Mouse (Mus musculus): Measurements from ENCODE around the gene Spata31d1b. TPM values are rescaled to one million over a fixed set of nuclear protein-coding genes. Genes with fewer than 3 reads are reported as not detected.

Spata31d1b gene
- polyA plus RNA-seq, 1 experiment from 2014 or later: 0.08 TPM

DNA sequence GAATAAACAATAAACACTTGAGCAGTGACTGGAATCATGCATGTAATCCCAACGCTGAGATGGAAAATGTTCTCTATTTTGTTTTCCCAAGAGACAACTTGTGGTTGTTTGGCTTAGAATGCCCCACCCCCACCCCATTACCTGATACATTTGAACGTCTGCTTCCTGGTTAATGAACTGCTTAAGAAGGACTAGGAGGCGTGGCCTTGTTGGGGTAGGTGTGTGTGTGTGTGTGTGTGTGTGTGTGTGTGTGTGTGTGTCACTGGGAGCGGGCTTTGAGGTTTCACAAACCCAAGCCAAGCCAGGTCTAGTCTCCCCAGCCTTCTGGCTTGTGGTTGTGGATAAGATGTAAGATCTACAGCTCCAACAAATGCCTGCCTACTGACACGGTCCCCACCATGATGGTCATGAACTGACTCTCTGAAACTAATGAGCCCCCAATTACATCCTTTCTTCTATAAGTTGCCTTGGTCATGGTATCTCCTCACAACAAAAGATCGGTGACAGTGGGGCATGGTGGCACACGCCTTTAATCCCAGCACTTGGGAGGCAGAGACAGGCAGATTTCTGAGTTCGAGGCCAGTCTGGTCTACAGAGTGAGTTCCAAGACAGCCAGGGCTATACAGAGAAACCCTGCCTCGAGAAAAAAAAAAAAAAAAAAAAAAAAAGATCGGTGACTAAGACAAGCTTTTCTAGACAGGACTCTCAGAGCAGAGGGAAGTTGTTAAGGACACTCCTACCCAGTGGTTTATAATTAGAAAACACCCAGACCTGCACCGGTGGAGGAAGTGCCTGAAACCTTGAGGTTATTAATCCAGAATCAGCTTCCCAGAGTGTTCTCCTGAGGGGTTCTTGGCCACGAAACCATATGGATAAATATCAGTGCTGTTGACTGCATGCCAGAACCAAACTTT is 35.5 kb upstream of the Spata31d1b start:
- ATAC-seq (ENCODE audit: insufficient number of reproducible peaks, low FRiP score, low TSS enrichment, low read depth): no peak
- H3K9me3 ChIP-seq (replicated peaks): no peaks in the 10 kb centered on the region
- H3K27me3 ChIP-seq: no peaks in the 10 kb centered on the region
- H3K4me3 ChIP-seq (replicated peaks): no peak overlapping the region
- H3K9ac ChIP-seq: no peak overlapping the region
- H3K4me1 ChIP-seq: peaks cover 16% of the 10 kb centered on the region
- no peaks in the 10 kb centered on the region for H3K36me3 ChIP-seq
- 66% methylated on average over 12 of the region's 12 CpGs for WGBS
- H3K27ac ChIP-seq (replicated peaks): no peak overlapping the region
- H3K4me2 ChIP-seq (replicated peaks): no peak overlapping the region

DNA sequence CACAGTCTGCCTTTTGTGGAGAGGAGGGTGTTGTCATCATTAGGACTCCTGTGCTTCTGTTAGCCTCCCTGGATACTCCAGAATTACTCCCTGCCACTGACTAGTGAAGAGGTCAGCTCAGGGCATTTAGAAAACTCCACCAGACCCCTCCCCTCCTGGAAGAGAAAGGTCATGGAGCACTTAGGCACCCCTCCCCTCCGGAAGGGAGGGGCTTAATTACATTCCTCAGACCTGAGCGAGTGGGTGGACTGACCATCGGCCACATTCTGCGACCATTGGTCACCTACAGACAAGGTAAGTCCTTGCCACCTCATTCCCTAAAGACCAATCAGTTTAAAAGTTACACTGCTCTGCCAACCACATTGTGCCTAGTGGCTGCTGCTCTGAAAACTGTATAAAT is 32.8 kb upstream of the Spata31d1b start:
- 0 out of 2 replicates have a peak, but pooled peaks cover 2% of the 10 kb centered on the region for H3K27me3 ChIP-seq
- no peak overlapping the region for H3K9ac ChIP-seq
- H3K9me3 ChIP-seq (replicated peaks): no peaks in the 10 kb centered on the region
- no peak overlapping the region for H3K4me2 ChIP-seq (replicated peaks)
- ATAC-seq (ENCODE audit: insufficient number of reproducible peaks, low FRiP score, low TSS enrichment, low read depth): no peak
- no peak overlapping the region for H3K4me3 ChIP-seq (replicated peaks)
- H3K27ac ChIP-seq (replicated peaks): no peak overlapping the region
- WGBS: 49% methylated on average over 4 of the region's 4 CpGs
- peaks cover 6% of the 10 kb centered on the region for H3K4me1 ChIP-seq
- no peaks in the 10 kb centered on the region for H3K36me3 ChIP-seq

DNA sequence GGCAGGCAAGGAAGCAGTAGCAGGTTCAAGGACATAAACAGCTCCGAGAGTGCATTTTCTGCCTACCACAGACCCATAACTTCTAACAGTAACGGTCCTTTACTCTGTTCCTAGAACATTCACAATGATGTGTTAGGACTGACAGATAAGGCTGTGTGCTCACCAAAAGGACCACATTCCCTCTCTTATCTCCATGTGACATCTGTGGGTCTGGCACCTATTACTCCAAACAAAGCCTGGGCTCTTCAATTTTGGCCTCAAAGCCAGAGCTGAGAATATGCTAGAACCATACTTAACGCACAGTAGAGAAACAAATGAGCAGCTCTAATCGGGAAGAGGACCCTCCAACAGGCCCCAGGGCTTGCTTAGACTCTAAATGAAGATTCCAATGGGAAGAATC is 32.2 kb upstream of the Spata31d1b start:
- Histone ChIP-seq H3K4me2 (replicated peaks) (no peak overlapping the region), H3K4me1 (no peaks in the 10 kb centered on the region), H3K27me3 (0 out of 2 replicates have a peak, but pooled peaks cover 2% of the 10 kb centered on the region), H3K9me3 (replicated peaks) (no peaks in the 10 kb centered on the region), H3K4me3 (replicated peaks) (no peak overlapping the region), H3K9ac (no peak overlapping the region), H3K36me3 (no peaks in the 10 kb centered on the region), H3K27ac (replicated peaks) (no peak overlapping the region)
- WGBS: 58% methylated on average over 4 of the region's 4 CpGs
- no peak for ATAC-seq (ENCODE audit: insufficient number of reproducible peaks, low FRiP score, low TSS enrichment, low read depth)

DNA sequence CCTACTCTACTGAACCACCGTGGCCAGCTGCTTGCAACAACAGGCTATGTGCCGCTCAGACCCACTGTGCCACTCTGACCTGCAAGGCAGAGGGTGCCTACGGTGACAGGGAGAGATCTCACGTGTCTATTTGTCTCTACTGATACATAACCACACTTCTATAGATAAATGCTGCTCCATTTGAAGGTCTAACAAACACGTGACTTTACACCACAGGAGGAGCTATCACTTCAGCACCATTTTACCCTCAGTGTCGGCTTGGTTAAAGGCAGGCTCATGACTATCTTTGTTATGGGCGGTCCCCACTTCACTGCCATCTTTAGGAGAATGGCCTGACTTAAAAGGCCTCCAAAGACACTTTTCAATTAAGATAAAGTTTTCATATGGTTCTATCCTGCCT is 29.5 kb upstream of the Spata31d1b start:
- H3K36me3 ChIP-seq: no peaks in the 10 kb centered on the region
- ATAC-seq (ENCODE audit: insufficient number of reproducible peaks, low FRiP score, low TSS enrichment, low read depth): no peak
- WGBS: 28% methylated on average over 7 of the region's 7 CpGs
- H3K27me3 ChIP-seq: 0 out of 2 replicates have a peak, but pooled peaks cover 2% of the 10 kb centered on the region
- H3K4me1 ChIP-seq: no peaks in the 10 kb centered on the region
- H3K27ac ChIP-seq (replicated peaks): no peak overlapping the region
- H3K9me3 ChIP-seq (replicated peaks): no peaks in the 10 kb centered on the region
- no peak overlapping the region for H3K4me3 ChIP-seq (replicated peaks)
- H3K4me2 ChIP-seq (replicated peaks): no peak overlapping the region
- no peak overlapping the region for H3K9ac ChIP-seq

DNA sequence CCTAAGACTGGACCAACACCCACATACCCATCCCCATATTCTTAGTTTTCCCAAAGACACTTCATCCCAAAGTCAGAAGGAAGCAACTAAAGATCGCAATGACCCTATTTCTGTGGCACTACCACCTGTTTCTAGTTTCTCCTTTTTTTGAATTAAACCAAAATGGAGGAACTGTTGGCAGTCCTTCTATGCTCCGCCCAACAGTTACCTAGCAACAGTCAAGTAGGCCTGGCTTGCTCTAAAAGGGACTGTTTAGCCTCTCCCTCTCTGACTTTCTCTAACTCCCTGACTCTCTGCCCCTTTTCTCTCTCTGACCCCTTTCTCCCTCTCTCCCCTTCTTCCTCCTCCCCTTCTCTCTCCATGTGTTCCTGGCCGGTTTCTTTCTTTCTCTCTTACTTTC is 26.8 kb upstream of the Spata31d1b start:
- Histone ChIP-seq H3K4me1 (no peaks in the 10 kb centered on the region), H3K9ac (no peak overlapping the region)
- WGBS: 76% methylated on average over 3 of the region's 3 CpGs

DNA sequence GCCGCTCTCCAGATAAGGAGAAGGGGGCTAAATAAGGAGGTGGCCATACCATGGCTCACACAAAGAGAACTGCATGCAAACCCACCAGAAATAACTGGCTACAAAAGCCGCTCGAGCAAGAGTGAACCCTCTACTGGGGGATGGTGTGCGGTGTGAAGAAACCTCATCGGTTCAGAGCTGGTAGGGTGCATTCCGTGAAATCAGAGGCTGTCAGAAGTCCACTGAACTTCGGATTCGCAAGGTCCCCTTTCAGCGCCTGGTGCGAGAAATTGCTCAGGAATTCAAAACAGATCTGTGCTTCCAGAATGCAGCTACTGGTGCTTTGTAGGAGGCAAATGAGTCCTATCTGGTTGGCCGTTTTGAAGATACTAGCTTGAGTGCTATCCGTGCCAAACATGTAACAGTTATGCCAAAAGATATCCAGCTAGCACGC is 23.7 kb upstream of the Spata31d1b start:
- 53% methylated on average over 13 of the region's 13 CpGs for WGBS
- Histone ChIP-seq H3K4me2 (replicated peaks) (no peak overlapping the region), H3K9me3 (replicated peaks) (no peaks in the 10 kb centered on the region), H3K4me1 (no peaks in the 10 kb centered on the region), H3K9ac (no peak overlapping the region), H3K4me3 (replicated peaks) (no peak overlapping the region), H3K36me3 (no peaks in the 10 kb centered on the region), H3K27ac (replicated peaks) (no peak overlapping the region), H3K27me3 (no peaks in the 10 kb centered on the region)
- no peak for ATAC-seq (ENCODE audit: insufficient number of reproducible peaks, low FRiP score, low TSS enrichment, low read depth)

More for the DNA sequence above, 26.8 kb upstream of the Spata31d1b start:
- Histone ChIP-seq H3K4me2 (replicated peaks) (no peak overlapping the region), H3K36me3 (no peaks in the 10 kb centered on the region), H3K27me3 (0 out of 2 replicates have a peak, but pooled peaks cover 2% of the 10 kb centered on the region), H3K9me3 (replicated peaks) (no peaks in the 10 kb centered on the region), H3K4me3 (replicated peaks) (no peak overlapping the region), H3K27ac (replicated peaks) (no peak overlapping the region)
- ATAC-seq (ENCODE audit: insufficient number of reproducible peaks, low FRiP score, low TSS enrichment, low read depth): no peak

DNA sequence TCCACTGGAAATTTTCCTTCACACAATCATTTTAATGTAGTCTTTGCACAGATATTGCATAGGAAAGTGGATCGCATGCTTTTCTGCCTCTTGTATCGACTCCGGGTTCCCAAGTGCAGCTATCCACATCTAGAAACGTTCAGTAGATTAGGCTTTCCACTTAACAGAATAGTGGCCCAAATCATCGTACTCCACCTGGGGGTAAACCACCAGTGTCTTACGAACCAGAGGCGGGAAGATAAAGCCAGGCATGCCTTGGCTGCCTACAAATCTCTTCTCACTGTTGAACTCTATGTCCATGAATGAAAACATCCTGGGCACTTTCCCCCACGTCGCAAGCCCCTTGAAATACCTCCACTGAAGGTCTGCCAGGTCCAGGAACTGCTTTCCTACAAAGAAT is 22.8 kb upstream of the Spata31d1b start:
- Histone ChIP-seq H3K4me2 (replicated peaks) (no peak overlapping the region), H3K9ac (no peak overlapping the region), H3K9me3 (replicated peaks) (no peaks in the 10 kb centered on the region), H3K27ac (replicated peaks) (no peak overlapping the region), H3K4me1 (no peaks in the 10 kb centered on the region), H3K36me3 (no peaks in the 10 kb centered on the region), H3K4me3 (replicated peaks) (no peak overlapping the region), H3K27me3 (no peaks in the 10 kb centered on the region)
- 86% methylated on average over 9 of the region's 9 CpGs for WGBS
- no peak for ATAC-seq (ENCODE audit: insufficient number of reproducible peaks, low FRiP score, low TSS enrichment, low read depth)

DNA sequence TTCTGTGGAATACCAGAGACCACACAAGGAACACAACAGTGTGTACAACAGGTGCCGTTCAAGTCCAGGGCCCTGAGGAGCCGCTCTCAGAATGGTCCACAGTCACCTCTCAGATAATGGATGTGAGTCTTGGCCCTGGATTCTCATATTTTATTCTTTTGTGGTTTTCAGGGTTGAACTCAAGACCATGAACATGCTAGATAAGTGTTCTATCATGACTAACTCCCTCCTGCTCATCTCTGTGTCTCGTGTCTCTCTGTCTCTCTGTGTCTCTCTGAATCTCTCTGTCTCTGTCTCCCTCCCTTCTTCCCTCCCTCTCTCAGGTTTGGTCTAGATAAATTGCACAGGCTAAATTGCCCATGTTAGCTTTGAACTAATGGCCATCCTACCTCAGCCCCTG is 22.2 kb upstream of the Spata31d1b start:
- Histone ChIP-seq H3K4me3 (replicated peaks) (no peak overlapping the region), H3K4me2 (replicated peaks) (no peak overlapping the region), H3K9ac (no peak overlapping the region), H3K9me3 (replicated peaks) (no peaks in the 10 kb centered on the region), H3K27ac (replicated peaks) (no peak overlapping the region), H3K36me3 (no peaks in the 10 kb centered on the region), H3K4me1 (no peaks in the 10 kb centered on the region), H3K27me3 (no peaks in the 10 kb centered on the region)
- 91% methylated on average over 3 of the region's 3 CpGs for WGBS
- ATAC-seq (ENCODE audit: insufficient number of reproducible peaks, low FRiP score, low TSS enrichment, low read depth): no peak

DNA sequence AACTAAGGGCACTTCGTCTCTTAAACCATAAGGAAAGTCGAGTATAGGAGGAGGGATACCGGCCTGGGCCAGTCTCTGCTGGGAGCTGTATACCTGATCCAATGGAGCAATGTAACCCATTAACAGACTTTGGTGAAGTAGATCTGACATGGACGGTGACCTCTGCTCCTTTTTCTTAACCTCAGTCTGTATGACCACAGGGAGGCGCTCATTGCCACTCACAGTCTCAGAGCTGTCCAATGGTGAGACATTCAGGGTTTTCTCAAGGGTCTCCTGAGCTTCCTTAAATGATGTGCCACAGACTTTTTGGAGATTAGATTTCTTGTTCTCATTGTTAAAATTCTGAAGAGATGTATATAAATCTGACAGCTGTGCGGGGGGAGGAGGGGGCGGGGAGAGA is 21.5 kb upstream of the Spata31d1b start:
- no peak overlapping the region for H3K4me2 ChIP-seq (replicated peaks)
- 81% methylated on average over 7 of the region's 7 CpGs for WGBS
- ATAC-seq (ENCODE audit: insufficient number of reproducible peaks, low FRiP score, low TSS enrichment, low read depth): no peak
- no peak overlapping the region for H3K27ac ChIP-seq (replicated peaks)
- no peaks in the 10 kb centered on the region for H3K36me3 ChIP-seq
- H3K9me3 ChIP-seq (replicated peaks): no peaks in the 10 kb centered on the region
- H3K27me3 ChIP-seq: no peaks in the 10 kb centered on the region
- no peak overlapping the region for H3K9ac ChIP-seq
- no peak overlapping the region for H3K4me3 ChIP-seq (replicated peaks)
- H3K4me1 ChIP-seq: no peaks in the 10 kb centered on the region

DNA sequence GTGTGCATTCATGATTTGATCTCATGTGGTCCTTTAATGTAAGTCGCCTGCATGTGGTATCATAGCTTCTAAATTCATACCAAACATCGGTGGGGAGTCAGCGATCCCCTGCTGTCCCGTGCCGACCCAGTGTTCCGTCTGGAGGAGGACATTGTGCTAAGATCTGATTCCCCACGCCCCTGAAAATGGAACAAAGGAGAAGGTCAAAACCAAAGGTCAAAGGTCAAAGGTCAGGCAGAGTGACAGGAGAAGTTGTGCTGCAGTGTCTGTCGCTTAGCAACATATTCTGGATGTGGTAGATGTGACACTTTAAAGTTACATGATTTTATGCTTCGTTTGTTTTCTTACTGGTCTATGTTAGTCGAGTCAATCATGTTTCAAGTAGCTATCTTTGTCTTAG is 20.6 kb upstream of the Spata31d1b start:
- 63% methylated on average over 10 of the region's 10 CpGs for WGBS
- ATAC-seq (ENCODE audit: insufficient number of reproducible peaks, low FRiP score, low TSS enrichment, low read depth): no peak

DNA sequence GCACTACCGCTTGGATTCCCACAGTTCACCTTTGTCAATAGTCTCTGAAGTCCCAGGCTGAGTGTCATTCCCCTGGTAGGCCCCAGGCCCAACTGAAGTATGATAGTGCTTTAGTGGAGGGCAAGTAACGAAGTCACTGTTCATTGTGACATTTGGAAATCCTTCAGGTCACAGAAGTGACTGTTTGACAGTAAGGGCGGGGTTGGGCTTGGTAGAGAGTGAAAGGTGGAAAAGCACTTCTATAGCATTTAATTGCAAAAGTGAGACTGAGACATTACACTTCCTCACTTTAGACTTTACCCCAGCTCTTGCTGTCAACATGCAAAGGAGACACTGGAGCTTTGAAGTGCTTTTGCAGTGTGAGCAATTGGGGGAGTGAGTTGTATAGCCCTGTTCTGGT is 18.1 kb upstream of the Spata31d1b start, which contains the start of gene 4921517D22Rik:
Gene 4921517D22Rik, minus strand, starts transcription at position 101 of the 400 bp plus-strand sequence.
- Histone ChIP-seq H3K9ac (no peak within 1 kb of the TSS), H3K9me3 (replicated peaks) (no peaks in the 10 kb centered on the region), H3K4me3 (replicated peaks) (no peak within 1 kb of the TSS), H3K36me3 (no peaks in the 10 kb centered on the region), H3K4me2 (replicated peaks) (no peak within 1 kb of the TSS), H3K27me3 (no peaks in the 10 kb centered on the region), H3K27ac (replicated peaks) (no peak within 1 kb of the TSS), H3K4me1 (no peaks in the 10 kb centered on the region)
- WGBS: 82% methylated on average over 3 of the region's 3 CpGs
- no peak for ATAC-seq (ENCODE audit: insufficient number of reproducible peaks, low FRiP score, low TSS enrichment, low read depth)

More for the DNA sequence above, 20.6 kb upstream of the Spata31d1b start:
- no peak overlapping the region for H3K4me2 ChIP-seq (replicated peaks)
- H3K4me3 ChIP-seq (replicated peaks): no peak overlapping the region
- no peak overlapping the region for H3K27ac ChIP-seq (replicated peaks)
- no peaks in the 10 kb centered on the region for H3K9me3 ChIP-seq (replicated peaks)
- no peaks in the 10 kb centered on the region for H3K27me3 ChIP-seq
- no peak overlapping the region for H3K9ac ChIP-seq
- H3K36me3 ChIP-seq: no peaks in the 10 kb centered on the region
- H3K4me1 ChIP-seq: no peaks in the 10 kb centered on the region

DNA sequence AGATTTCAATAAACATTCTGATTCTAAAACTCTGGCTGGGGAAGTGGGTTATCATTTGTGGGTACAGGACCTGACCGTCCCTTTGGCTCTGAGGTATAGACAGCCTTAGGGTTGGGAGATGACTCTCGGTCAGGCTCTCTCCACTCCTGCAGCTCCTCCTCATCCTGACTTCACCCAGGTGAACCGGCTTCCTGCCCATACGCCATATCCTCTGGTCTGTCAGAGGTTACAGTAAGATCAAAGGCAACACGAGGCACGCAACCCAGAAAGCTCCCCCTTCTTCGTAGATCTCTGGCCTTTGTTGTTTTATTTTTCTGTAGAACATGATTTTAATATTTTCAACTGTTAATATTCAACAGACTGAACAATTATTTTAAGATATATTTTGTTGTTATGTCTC is 16.3 kb upstream of the Spata31d1b start:
- ATAC-seq (ENCODE audit: insufficient number of reproducible peaks, low FRiP score, low TSS enrichment, low read depth): no peak
- no peak overlapping the region for H3K4me2 ChIP-seq (replicated peaks)
- no peaks in the 10 kb centered on the region for H3K27me3 ChIP-seq
- no peak overlapping the region for H3K27ac ChIP-seq (replicated peaks)
- H3K9ac ChIP-seq: no peak overlapping the region
- H3K4me3 ChIP-seq (replicated peaks): no peak overlapping the region
- H3K36me3 ChIP-seq: no peaks in the 10 kb centered on the region
- WGBS: 79% methylated on average over 7 of the region's 7 CpGs
- no peaks in the 10 kb centered on the region for H3K9me3 ChIP-seq (replicated peaks)
- H3K4me1 ChIP-seq: no peaks in the 10 kb centered on the region

All from embryonic facial prominence, embryonic 15.5 days (tissue).